Mouse (Mus musculus): ENCODE measurements around the gene Iqcf5. TPM values are rescaled to one million over a fixed set of nuclear protein-coding genes. Genes with fewer than 3 reads are reported as not detected.

Iqcf5 gene
- polyA plus RNA-seq, 1 experiment from 2014 or later = not detected

DNA sequence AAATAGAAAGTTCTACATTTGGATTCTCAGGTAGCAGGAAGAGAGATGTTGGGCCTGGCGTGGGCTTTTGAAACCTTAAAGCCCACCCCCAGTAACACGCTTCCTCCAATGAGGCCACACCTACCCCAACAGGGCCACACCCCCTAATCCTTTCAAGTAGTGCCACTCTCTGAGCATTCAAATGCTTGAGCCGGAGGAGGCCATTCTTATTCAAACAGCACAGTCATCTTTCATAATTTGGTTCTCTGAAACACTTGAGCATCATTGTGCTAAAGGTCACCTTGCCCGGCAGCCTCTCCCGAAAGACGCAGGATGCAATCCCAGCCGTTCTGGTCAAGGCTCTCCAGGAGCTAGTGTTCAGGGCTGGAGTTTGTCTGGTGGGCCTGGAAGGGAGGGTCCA lies 19.9 kb downstream of the Iqcf5 start:
- 94% methylated on average over 7 of the region's 7 CpGs for WGBS
- no peaks in the 10 kb centered on the region for H3K4me1 ChIP-seq (replicated peaks)
- H3K9ac ChIP-seq = no peak overlapping the region
- H3K27ac ChIP-seq = no peak overlapping the region
- no peaks in the 10 kb centered on the region for H3K9me3 ChIP-seq
- ATAC-seq (ENCODE audit: low FRiP score) = no peak
- no peak overlapping the region for H3K4me3 ChIP-seq
- H3K27me3 ChIP-seq = no peaks in the 10 kb centered on the region
- no peak overlapping the region for H3K4me2 ChIP-seq
- no peaks in the 10 kb centered on the region for H3K36me3 ChIP-seq

DNA sequence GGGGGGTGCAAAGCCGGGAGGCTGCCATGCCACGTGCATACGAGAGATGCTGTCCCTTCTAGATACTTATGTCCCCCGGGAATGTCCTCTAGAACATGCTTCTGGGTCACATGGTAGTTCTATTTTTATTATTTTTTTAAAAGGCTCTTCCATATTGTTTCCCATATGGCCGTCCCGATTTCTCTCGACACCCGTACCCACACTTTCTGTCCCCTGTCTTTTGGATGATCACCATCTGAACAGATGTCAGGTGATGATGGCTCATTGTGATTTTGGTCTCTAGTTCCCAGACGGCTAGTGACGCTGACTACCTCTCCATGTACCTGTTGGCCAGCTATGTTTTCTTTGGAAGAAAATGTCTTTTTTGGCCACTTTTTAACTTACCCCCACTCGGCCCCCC lies 20.6 kb downstream of the Iqcf5 start:
- Histone ChIP-seq H3K27ac (no peak overlapping the region), H3K27me3 (no peaks in the 10 kb centered on the region), H3K4me1 (replicated peaks) (no peaks in the 10 kb centered on the region), H3K36me3 (no peaks in the 10 kb centered on the region), H3K4me3 (no peak overlapping the region), H3K9ac (no peak overlapping the region), H3K4me2 (no peak overlapping the region), H3K9me3 (no peaks in the 10 kb centered on the region)
- ATAC-seq (ENCODE audit: low FRiP score) = no peak
- WGBS = 90% methylated on average over 11 of the region's 11 CpGs

DNA sequence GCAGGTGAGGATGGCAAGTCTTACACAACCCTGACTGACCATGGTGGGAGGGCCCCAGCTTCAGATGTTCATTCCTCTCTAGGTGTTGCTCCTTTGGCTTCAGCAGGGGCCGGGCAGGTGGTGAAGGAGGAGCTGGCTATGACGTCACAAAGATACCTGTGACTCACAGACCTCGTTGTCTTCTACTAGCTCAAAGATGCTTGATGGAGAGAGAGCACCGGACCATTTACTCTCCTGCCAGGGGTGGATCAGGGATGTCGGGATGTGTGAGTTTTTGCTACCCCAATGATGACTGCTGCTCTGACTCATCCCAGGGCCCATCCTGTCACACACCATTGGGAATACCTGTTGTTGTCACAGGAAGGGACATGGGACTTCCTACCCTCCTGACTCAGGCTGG lies 47.2 kb downstream of the Iqcf5 start, which contains the start of gene Iqcf3:
Iqcf3 (minus strand) TSS at position 101 of the 400 bp plus-strand sequence.
- Histone ChIP-seq H3K4me2 (no peak within 1 kb of the TSS), H3K27me3 (no peaks in the 10 kb centered on the region), H3K9me3 (no peaks in the 10 kb centered on the region), H3K9ac (no peak within 1 kb of the TSS), H3K36me3 (no peaks in the 10 kb centered on the region), H3K4me1 (replicated peaks) (no peaks in the 10 kb centered on the region), H3K27ac (no peak within 1 kb of the TSS), H3K4me3 (no peak within 1 kb of the TSS)
- WGBS = 91% methylated on average over 5 of the region's 5 CpGs
- ATAC-seq (ENCODE audit: low FRiP score) = no peak

DNA sequence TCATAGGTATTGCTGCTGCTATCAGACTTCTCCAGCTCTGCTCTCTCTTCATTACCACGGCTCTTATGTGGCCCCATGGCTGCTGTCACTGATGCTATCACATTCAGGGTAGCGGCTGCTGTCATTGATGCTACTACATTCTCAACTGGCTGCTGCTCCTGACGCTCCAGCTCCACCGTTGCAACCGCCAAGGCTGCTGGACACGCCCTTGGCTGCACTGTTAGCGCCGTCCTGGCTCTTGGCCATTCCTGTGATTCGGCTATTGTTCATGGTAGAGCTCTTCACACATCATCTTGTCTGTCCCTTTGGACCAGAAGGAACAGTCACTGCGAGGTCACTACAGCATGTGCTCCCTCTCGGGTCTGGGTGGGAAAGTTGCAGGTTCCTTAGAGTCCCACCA lies 47.9 kb downstream of the Iqcf5 start:
- Histone ChIP-seq H3K4me1 (replicated peaks) (no peaks in the 10 kb centered on the region), H3K9me3 (no peaks in the 10 kb centered on the region), H3K27ac (no peak overlapping the region), H3K27me3 (no peaks in the 10 kb centered on the region), H3K9ac (no peak overlapping the region), H3K4me2 (no peak overlapping the region), H3K4me3 (no peak overlapping the region), H3K36me3 (no peaks in the 10 kb centered on the region)
- WGBS = 90% methylated on average over 11 of the region's 11 CpGs
- ATAC-seq (ENCODE audit: low FRiP score) = no peak

DNA sequence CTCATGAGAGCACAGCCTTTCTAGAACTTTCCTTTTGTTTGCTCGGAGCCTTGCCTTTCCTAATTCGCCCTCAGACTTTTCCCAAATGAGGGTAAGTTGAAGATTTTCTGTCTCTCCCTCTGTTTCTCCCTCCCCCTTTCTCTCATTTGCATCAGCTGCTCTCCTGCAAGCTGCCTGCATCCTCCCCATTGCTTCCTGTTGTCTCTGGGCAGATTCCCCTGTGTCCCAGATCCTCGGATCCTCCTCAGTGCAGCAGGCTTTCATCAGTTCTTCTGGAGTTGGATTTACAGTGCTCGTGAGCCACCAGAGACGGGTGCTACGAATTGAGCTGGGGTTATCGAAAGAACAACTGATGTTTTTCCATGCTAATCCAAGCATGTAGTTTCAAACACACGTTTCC lies 49.7 kb downstream of the Iqcf5 start:
- no peak overlapping the region for H3K9ac ChIP-seq
- no peaks in the 10 kb centered on the region for H3K27me3 ChIP-seq
- no peak overlapping the region for H3K4me3 ChIP-seq
- no peak overlapping the region for H3K27ac ChIP-seq
- H3K4me1 ChIP-seq (replicated peaks) = no peaks in the 10 kb centered on the region
- 74% methylated on average over 8 of the region's 8 CpGs for WGBS
- no peaks in the 10 kb centered on the region for H3K9me3 ChIP-seq
- no peak overlapping the region for H3K4me2 ChIP-seq
- ATAC-seq (ENCODE audit: low FRiP score) = no peak
- no peaks in the 10 kb centered on the region for H3K36me3 ChIP-seq

Other genes with a start within 250 kb of the Iqcf5 start
- 8.9 and 9.2 TPM in 2 replicates for gene Poc1a, start 233.5 kb upstream of the Iqcf5 start, polyA plus RNA-seq (2015; fragmentation: Nextera tagmentation; extraction: Ambion mirVana)
- gene Dusp7, start 145.9 kb upstream of the Iqcf5 start, polyA plus RNA-seq (2015; fragmentation: Nextera tagmentation; extraction: Ambion mirVana) = 9.9 and 10.3 TPM in 2 replicates
- gene Rpl29, start 85.1 kb upstream of the Iqcf5 start, polyA plus RNA-seq (2015; fragmentation: Nextera tagmentation; extraction: Ambion mirVana) = 704 TPM in 2 replicates
- 25.1 and 28.6 TPM in 2 replicates for gene Acy1, start 76.3 kb upstream of the Iqcf5 start, polyA plus RNA-seq (2015; fragmentation: Nextera tagmentation; extraction: Ambion mirVana)
- gene Abhd14b, start 67.1 kb upstream of the Iqcf5 start, polyA plus RNA-seq (2015; fragmentation: Nextera tagmentation; extraction: Ambion mirVana) = 6.9 and 7.3 TPM in 2 replicates
- gene Abhd14a, start 66.9 kb upstream of the Iqcf5 start, polyA plus RNA-seq (2015; fragmentation: Nextera tagmentation; extraction: Ambion mirVana) = 51.7 and 52.7 TPM in 2 replicates
- 248 and 259 TPM in 2 replicates for gene Pcbp4, start 61.3 kb upstream of the Iqcf5 start, polyA plus RNA-seq (2015; fragmentation: Nextera tagmentation; extraction: Ambion mirVana)
- 0.60 and 0.68 TPM in 2 replicates for gene Gpr62, start 48.6 kb upstream of the Iqcf5 start, polyA plus RNA-seq (2015; fragmentation: Nextera tagmentation; extraction: Ambion mirVana)
- 43.9 and 44.0 TPM in 2 replicates for gene Rrp9, start 38.6 kb upstream of the Iqcf5 start, polyA plus RNA-seq (2015; fragmentation: Nextera tagmentation; extraction: Ambion mirVana)
- gene Parp3, start 37.6 kb upstream of the Iqcf5 start, polyA plus RNA-seq (2015; fragmentation: Nextera tagmentation; extraction: Ambion mirVana) = 0.74 and 0.88 TPM in 2 replicates
- gene Iqcf1, start 14.6 kb upstream of the Iqcf5 start, polyA plus RNA-seq (2015; fragmentation: Nextera tagmentation; extraction: Ambion mirVana) = not detected in 2 replicates
- not detected in 2 replicates for gene Iqcf3, start 47.1 kb downstream of the Iqcf5 start, polyA plus RNA-seq (2015; fragmentation: Nextera tagmentation; extraction: Ambion mirVana)
- gene Iqcf4, start 56.4 kb downstream of the Iqcf5 start, polyA plus RNA-seq (2015; fragmentation: Nextera tagmentation; extraction: Ambion mirVana) = not detected in 2 replicates
- gene Iqcf6, start 112.0 kb downstream of the Iqcf5 start, polyA plus RNA-seq (2015; fragmentation: Nextera tagmentation; extraction: Ambion mirVana) = not detected in 2 replicates
- gene Grm2, start 141.5 kb downstream of the Iqcf5 start, polyA plus RNA-seq (2015; fragmentation: Nextera tagmentation; extraction: Ambion mirVana) = 3.7 and 5.3 TPM in 2 replicates
- gene Tex264, start 171.4 kb downstream of the Iqcf5 start, polyA plus RNA-seq (2015; fragmentation: Nextera tagmentation; extraction: Ambion mirVana) = 49.1 and 52.7 TPM in 2 replicates